Mouse (Mus musculus) megakaryocyte, adult 5-6 weeks (primary cell): ENCODE measurements around the gene Pvalb. TPM values are rescaled to one million over a fixed set of nuclear protein-coding genes. Genes with fewer than 3 reads are reported as not detected.

Source experiments
- ATAC-seq: 2 replicates; pipeline ENCODE4 v1.8.0; 2016; ENCODE audit warnings: mild to moderate bottlenecking, inconsistent platforms; ENCODE audit not compliant: poor library complexity, severe bottlenecking
- total RNA-seq, 2 experiments: library from RNA; stranded (forward) in 1 of 2; stranded (reverse) in 1 of 2; fragments of 153-499, 151-499 nt in 1 of 2; fragments of 221-1000, 200-1000 nt in 1 of 2; gene quantifications; 2 replicates each; pipeline versions ENCODE4 v1.2.3 to v1.2.4; 2015 to 2017

Pvalb gene
- total RNA-seq, 2 experiments from 2014 or later: not detected

- ATAC-seq: no peak
Measured at GRCm38 (mm10) chr15:78165292-78165691, 40.9 kb downstream of the Pvalb start.

- ATAC-seq: no peak
Measured at GRCm38 (mm10) chr15:78164466-78164865, 41.7 kb downstream of the Pvalb start.

DNA sequence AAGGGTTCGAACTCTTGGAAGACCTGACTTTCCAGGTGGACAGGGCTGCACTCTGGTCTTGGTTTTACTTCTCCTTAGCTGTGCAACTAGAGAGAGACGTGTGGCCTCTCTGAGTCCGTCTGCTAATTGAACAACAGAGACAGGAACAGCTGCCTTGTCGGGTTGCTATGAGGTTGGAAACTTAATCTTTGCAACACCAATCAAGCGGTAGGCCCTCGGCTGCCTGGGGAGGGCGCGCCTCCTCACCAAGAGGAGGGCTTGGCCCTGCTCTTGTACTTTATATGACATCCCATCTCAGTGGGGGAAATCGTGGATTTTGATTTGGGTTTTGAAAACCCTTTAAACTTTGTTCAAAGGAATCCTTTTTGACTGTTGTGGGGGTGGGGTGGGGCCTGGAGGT lies 44.3 kb downstream of the Pvalb start:
- no peak for ATAC-seq

DNA sequence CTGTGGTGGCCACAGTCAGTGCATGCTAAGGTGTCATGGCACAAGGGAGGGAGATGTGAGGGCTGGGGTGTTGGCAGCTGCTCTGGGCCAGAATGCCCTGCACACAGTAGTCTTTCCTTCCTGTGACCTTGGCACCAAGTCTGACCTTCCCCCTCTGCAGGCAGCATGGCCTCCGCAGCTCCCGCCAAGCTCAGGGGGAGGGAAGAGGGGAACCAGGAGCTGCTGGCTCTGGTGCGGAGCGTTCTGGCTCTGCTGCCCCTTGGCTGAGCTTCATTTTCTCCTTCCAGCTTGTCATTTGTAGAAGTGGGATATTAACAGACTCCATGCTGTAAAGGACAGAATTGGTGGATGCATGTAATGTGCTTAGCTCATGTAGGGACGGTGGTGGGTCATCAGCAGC lies 47.9 kb downstream of the Pvalb start:
- no peak for ATAC-seq

GRCm38 (mm10) chr15:78157824-78158223 lies 48.4 kb downstream of the Pvalb start:
- ATAC-seq: no peak

- ATAC-seq: no peak
Measured at GRCm38 (mm10) chr15:78157330-78157729, 48.9 kb downstream of the Pvalb start.

- no peak for ATAC-seq
Measured at GRCm38 (mm10) chr15:78155421-78155820, 50.8 kb downstream of the Pvalb start.

GRCm38 (mm10) chr15:78153045-78153775 lies 53.0 kb downstream of the Pvalb start:
- ATAC-seq: no peak

GRCm38 (mm10) chr15:78148565-78148964 lies 57.6 kb downstream of the Pvalb start:
- no peak for ATAC-seq

Other genes with a start within 250 kb of the Pvalb start
- 30.7 and 38.2 TPM in 2 replicates for gene Foxred2, start 249.7 kb downstream of the Pvalb start, total RNA-seq (2015)
- 30.2 and 31.5 TPM in 2 replicates for gene Foxred2, start 249.7 kb downstream of the Pvalb start, total RNA-seq (2017)
- 106 and 126 TPM in 2 replicates for gene Eif3d, start 235.6 kb downstream of the Pvalb start, total RNA-seq (2015)
- gene Eif3d, start 235.6 kb downstream of the Pvalb start, total RNA-seq (2017): 135 and 144 TPM in 2 replicates
- gene Cacng2, start 86.4 kb downstream of the Pvalb start, total RNA-seq (2015): not detected in 2 replicates
- gene Cacng2, start 86.4 kb downstream of the Pvalb start, total RNA-seq (2017): not detected in 2 replicates
- gene Ift27, start 32.3 kb downstream of the Pvalb start, total RNA-seq (2015): 24.1 and 24.9 TPM in 2 replicates
- 6.5 and 10.8 TPM in 2 replicates for gene Ift27, start 32.3 kb downstream of the Pvalb start, total RNA-seq (2017)
- gene Ncf4, start 38.4 kb upstream of the Pvalb start, total RNA-seq (2015): 367 and 392 TPM in 2 replicates
- gene Ncf4, start 38.4 kb upstream of the Pvalb start, total RNA-seq (2017): 250 and 266 TPM in 2 replicates
- gene Csf2rb2, start 99.3 kb upstream of the Pvalb start, total RNA-seq (2015): 34.0 and 38.5 TPM in 2 replicates
- gene Csf2rb2, start 99.3 kb upstream of the Pvalb start, total RNA-seq (2017): 8.2 and 12.2 TPM in 2 replicates
- 149 and 170 TPM in 2 replicates for gene Csf2rb, start 119.4 kb upstream of the Pvalb start, total RNA-seq (2015)
- 140 and 184 TPM in 2 replicates for gene Csf2rb, start 119.4 kb upstream of the Pvalb start, total RNA-seq (2017)
- not detected in 2 replicates for gene Tex33, start 189.5 kb upstream of the Pvalb start, total RNA-seq (2015)
- not detected in 2 replicates for gene Tex33, start 189.5 kb upstream of the Pvalb start, total RNA-seq (2017)
- 9.8 and 10.4 TPM in 2 replicates for gene Tst, start 199.5 kb upstream of the Pvalb start, total RNA-seq (2015)
- gene Tst, start 199.5 kb upstream of the Pvalb start, total RNA-seq (2017): 3.3 and 8.8 TPM in 2 replicates
- 3.8 and 5.9 TPM in 2 replicates for gene Mpst, start 200.0 kb upstream of the Pvalb start, total RNA-seq (2015)
- 12.9 and 24.2 TPM in 2 replicates for gene Mpst, start 200.0 kb upstream of the Pvalb start, total RNA-seq (2017)
- gene Kctd17, start 222.2 kb upstream of the Pvalb start, total RNA-seq (2015): 8.7 and 9.5 TPM in 2 replicates
- 5.2 and 9.6 TPM in 2 replicates for gene Kctd17, start 222.2 kb upstream of the Pvalb start, total RNA-seq (2017)